Mouse (Mus musculus): ENCODE results near the gene Gm4491.

Gene Gm4491

DNA sequence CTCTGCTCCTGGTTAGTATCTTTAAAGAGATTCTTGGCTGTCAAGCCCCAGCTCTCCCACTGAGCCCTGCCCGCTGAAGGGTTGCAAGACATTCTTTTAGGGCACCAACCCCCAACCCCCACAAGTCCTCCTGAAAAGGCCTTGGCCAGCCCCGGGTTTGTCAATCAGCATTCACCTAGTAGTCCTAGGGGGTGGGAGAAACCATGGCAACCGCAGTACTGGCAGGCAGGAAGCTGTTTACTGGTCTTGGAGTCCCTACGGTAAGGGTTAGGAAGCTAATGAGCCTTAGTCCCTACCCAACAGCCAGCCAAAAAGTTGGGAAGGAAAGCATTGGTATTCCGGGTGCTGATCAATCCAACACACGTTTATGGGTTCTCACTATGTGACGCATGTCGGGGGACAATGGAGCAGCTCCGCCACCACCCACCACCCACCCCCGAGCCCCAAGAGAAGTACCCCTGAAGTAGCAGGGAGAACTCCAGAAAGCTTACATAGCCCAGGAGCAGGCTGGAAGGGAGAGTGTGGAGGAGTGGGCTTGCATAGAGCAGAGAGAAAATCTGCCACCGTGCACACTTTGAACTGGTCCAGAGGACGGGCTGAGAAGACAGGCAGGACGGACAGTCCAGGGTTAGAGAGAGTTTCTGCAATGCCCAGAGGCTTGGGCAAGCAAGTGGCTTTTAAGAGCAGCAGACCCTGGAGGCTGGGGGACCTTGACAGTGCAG lies at the start of gene Gm4491:
Gm4491 (minus strand) TSS at position 61 of the 722 bp plus-strand sequence.
- no peak for DNase-seq (ENCODE audit: low read depth)

DNA sequence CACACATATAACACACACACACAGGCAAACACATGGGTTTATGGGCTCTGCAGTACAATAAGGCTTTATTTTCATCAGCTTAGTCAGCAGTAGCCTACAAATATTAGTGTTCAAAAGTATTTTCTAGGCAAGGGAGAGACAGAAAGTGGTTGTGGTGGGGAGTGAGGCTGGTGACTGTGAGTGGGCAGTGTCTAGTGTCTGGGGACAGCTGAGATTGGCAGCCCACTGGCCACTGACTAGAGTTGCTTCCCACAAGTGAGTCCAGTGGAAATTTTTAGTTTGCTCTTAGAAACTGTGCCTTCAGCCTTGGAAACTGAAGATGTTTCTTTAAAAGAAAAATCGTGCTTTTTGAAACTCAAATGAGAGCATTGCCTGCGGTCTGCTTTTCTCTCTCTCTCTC lies 46.1 kb upstream of the Gm4491 start:
- no peak for DNase-seq (ENCODE audit: low read depth)

DNA sequence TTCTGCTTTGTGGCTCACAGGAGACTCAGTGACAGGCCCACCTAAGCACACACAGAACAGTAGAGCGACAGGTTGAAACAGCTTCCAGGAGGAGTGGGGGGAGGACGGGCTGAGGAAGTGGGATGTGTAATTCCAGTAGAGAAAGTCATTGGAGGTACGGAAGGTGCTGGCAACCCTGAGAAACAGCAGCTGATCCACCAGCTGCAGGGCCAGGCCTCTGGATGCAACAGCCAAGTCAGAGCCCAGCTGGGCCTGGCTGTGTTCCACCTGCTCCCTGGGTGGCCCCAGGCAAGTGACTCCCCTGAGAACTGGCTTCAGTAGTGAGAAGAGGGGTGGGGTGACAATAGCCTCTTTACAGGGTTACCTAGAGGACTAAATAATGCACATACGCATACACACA lies 45.5 kb upstream of the Gm4491 start:
- no peak for DNase-seq (ENCODE audit: low read depth)

DNA sequence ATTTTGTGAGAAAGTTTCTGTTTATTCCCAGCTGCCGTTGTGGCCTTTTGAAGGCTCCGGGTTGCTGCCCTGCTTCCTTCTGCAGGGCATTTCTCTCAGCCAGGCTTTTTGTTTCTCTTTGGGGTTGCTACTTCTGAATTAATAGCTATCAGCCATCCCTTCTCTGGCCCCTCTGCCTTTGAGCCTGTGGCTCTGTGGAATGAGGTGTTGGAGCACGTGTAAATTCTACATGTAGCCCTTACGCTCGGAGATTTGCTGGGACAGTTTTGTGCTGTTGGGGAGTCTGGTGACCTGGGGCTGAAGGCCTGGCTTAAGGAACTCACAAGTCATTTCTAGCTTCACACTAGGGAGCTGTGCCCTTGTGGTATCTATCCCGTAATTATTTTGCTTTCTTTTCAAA lies 39.2 kb upstream of the Gm4491 start:
- DNase-seq (ENCODE audit: low read depth), result no peak

DNA sequence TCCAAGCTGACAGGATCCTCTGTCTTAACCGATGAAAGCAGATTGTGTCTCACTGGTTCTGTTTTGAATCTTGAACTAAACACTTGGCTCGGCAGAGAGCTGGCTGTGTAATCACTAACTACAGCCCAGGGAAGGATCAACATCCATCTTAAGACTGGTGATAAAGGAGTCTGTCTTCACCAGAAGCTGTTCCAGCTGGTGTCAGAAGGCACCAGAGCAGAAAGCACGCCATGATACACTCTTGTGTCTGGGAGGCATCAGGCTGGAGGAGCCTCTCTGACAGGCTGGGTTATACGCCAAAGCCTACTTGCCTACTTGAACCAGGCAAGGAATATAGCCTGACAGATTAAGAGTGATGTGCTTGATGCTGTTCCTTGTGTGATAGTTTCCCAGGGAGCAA lies 30.1 kb upstream of the Gm4491 start:
- no peak for DNase-seq (ENCODE audit: low read depth)

DNA sequence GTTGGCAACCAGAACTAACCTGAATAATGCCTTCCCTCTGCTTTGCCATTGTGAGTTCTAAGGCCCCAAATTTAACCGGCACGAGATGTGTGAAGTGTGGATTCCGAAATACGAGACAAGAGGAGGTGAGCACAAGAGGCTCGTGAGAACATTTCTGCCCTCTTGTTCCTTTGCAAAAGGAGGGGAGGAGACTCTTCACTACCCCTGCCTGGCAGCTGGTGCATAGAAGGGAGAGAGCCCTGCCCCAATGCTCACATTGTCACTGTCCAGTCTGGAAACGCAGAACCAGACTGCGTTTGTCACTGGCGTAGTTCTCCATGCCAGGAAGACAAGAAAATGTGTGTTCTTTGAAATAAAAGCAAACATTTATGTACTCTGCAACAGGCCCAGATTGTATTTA lies 19.6 kb upstream of the Gm4491 start:
- DNase-seq (ENCODE audit: low read depth), result no peak

DNA sequence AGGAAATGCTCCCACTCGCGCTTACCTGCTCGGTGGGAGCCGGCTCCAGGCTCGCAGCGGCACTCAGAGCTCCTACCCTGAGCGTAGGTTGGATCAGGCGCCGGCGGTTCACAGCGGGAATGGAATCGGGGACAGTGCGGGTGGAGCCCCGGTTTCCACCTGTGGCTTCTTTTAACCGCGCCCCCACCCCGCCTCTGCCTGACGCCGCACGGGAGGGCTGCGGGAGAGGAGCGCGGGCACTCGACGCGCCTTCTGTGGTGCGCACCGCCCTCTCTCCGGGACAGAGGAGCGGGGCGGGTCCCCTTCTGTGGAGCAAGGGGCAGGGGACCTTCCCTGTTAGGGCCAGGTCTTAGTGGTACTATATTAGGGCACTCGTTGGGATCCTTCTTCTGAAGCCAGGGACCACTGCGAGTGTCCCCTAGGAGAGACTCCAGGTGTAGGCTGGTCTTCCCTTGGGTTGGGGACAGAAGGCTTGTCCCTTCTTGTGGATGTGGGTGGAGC lies 17.5 kb upstream of the Gm4491 start, which contains the start of gene Gjb6:
Gjb6 (minus strand) TSS at position 451 of the 501 bp plus-strand sequence.
- no peak for DNase-seq (ENCODE audit: low read depth)

DNA sequence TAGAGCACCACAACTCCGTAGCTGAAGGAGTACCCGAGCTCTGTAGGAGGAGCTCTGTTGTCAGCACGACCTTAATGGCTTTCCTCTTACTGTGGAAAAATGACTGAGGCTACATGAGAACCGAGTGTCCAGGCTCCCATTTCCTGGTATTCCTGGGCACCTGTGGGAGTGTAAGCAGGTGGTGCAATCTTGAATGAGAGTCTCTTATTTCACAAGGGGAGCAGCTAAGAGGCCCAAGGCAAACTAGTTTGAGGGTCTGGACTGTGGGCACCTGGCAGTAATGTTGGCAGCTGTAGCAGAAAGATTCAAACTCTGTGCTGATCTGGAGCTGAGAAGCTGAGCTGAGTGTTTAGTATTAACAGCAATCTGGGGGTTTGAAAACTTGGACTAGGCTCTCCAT lies 11.7 kb upstream of the Gm4491 start:
- DNase-seq (ENCODE audit: low read depth), result no peak

DNA sequence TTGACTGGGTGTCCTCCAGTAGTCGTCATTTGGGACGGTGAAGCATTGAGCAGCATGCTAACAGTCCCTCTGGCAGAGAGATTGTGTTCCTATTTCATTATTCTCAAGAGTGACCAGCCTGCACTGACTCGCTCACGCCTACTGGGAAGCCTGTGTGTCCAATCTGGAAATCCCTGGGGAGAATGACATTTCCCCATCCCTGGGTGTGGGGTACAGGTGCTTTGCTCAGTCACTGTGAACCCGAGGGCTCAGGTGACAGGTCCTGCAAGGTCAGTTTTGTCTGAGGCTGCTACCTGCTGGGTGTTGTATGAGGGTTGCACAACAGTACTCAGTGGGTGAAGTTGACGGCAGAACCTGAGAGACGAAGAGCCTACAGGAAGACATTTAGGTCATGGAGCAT lies 6.6 kb upstream of the Gm4491 start:
- no peak for DNase-seq (ENCODE audit: low read depth)

DNA sequence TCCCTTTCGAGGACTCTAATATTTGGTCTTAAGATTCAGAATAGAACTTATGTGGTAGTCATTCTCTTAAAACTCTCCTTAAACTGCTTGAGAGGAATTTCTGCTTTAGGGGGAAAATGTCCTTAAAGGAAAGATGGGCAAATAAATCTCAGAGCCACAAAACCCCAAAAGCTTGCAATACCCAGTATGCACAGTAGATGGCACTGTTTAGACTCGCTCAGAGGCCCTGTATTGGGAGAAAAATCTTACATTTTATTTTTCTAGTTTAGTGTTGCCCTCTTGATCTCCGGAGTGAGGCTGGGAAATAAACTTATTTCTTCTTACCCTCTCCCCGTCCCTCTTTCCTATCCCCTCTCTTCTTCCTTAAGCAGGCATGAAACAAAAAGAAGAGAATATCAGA lies 6.5 kb downstream of the Gm4491 start:
- DNase-seq (ENCODE audit: low read depth), result peak; percentile 50

DNA sequence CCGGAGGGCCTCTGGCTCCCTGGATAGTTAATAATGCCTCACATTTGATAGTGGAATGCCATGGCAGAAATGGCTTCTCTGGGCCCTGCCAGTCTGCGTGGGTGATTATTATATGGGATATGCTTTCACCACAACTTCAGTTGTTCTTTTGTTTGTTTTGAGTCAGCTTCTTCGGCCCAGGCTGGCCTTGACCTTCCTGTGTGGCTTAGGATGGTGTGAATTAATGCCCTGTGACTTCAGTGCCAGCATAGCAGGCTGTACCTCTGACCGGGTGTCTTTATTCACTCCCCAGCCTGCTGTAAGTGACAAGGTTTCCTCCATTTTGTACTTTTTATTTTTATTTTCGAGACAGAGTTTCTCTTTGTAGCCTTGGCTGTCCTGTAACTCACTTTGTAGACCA lies 7.8 kb downstream of the Gm4491 start:
- DNase-seq (ENCODE audit: low read depth), result peak; percentile 40

DNA sequence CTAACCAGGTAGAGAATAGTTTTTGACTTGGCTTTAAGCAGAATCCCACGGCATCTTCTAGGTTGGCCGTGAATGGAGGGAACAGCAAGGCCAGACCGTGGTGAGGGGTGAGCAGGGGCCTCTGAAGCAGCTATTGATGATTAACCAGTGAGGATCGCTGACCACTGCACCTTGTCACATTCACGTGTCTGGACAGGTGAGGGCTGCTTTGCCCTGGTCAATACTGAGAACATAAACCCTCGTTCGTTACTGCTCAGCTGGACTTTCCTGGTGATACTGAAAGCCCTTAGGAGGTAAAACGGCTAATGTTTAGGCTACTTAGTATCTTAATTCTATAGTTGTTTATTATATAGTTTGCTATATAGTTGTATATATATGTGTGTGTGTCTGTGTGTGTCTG lies 8.6 kb downstream of the Gm4491 start:
- DNase-seq (ENCODE audit: low read depth), result no peak

DNA sequence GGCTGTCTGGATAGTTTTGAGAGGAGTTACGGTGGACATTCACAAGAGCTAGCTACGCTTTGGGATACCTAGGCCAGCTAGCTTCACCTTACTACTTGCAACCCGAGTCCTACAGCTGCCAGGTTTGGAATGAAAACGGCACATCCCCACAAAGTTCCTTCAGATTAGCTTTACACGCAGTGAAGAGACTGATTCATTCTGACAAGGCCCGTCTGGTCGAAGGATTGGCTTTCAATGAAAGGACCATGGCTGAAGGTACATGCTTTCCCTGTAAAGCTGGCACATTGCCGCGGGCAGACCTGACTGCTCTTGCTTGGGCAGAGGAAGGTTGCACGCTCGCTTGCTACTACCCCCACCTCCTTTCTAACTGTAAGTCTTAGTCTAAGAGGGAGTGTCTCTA lies 10.0 kb downstream of the Gm4491 start:
- no peak for DNase-seq (ENCODE audit: low read depth)

DNA sequence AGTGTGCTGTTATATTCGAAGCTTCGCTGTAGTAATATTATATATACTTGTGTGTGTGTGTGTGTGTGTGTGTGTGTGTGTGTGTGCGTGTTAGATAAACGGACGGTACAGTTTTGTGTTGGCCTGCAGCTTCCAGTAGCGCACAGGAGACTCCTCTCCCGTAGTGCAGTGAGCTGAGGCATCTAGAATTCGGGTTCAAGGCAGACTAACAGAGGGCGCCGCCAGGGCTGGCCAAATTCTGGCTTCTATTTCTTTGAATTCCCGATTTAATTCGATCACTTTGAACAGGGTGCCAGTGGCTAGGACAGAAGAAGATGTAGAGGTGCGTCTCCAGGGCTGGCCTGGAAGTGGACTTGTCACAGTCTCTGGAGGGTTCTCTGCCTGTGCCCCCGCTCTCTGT lies 10.6 kb downstream of the Gm4491 start:
- DNase-seq (ENCODE audit: low read depth), result no peak

DNA sequence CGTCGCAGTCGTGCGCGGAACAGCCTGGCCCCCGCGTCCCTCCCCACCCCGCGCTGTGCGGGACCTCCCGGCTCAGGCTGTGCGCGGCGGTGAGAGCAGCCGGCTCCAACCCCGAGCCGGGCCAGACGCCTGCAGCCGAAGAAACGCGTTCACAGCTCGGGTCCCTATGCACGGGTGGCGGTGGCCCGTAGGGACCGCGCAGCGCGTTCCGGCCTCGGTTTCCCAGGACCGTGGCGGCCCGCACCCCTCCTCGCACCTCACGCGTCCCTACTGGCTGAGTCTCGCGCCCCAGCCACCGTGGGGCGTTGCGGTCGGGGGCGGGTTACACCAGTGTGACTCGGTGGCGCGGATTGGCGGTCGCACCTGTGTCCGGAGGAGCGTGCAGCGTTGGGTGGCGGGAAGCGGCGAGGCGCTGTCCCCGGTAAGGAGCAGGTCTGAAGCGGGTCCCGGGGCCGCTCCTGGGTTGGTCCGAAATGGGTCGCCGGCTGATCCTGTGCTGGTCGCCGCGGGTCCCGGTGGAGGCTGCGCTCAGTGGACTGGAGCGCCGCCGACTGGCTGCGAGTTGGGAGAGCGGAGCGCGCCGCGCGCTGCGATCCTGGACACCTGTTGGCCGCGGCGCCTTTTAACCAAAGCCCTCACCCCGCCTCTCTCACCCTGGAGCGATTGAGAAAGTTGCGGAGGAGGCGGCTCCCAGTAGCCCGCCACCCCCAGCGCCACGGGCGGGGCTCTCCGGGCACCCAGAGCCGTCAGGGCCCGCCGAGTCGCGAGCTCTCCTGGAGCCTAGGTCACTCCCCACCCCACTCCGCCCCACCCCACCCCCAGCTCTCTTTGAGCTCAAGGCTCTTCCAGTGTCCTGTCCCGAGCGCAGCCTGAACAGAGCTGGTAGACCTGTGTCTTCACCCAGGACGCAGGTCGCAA lies 11.3 kb downstream of the Gm4491 start, which contains the start of gene Gjb2:
Gjb2 (minus strand) TSS at position 597 of the 918 bp plus-strand sequence.
- DNase-seq (ENCODE audit: low read depth), result no peak

DNA sequence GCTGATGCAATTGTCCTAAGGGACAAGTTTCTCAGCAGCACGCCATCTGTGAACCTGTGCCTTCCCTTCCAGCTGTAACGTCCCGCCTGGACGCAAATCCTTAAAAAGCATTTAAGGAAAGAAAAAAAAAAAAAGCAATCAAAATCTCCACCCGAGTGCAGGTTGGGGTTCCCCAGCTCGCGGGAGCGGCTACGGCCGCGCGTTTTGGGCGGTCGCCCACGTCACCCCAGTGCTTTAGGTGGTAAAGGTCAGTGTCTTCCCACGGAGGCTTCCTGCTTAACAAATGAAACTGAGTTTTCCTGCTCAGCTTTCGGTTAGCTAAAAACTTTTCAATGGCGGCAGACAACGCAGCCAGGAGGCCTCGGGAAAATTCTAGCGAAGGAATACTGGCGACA lies 12.0 kb downstream of the Gm4491 start:
- DNase-seq (ENCODE audit: low read depth), result no peak

DNA sequence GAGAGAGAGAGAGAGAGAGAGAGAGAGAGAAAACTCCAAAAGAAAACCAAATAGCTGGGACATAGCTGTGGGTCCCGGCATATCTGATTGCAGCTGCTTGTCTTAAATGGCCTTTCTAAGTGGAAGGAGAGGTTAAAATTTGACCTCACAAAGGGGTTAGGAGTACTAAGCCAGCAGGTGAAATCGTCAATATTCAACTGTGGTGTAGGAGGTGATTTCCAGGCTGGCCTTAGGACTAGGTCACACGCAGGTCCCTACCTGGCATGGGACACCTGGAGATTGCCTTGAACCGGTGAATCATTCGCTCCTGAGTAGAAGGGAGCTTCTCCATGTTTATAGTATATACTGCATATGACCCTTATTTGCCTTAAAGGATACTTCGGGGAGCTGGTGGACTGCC lies 12.6 kb downstream of the Gm4491 start:
- DNase-seq (ENCODE audit: low read depth), result no peak

DNA sequence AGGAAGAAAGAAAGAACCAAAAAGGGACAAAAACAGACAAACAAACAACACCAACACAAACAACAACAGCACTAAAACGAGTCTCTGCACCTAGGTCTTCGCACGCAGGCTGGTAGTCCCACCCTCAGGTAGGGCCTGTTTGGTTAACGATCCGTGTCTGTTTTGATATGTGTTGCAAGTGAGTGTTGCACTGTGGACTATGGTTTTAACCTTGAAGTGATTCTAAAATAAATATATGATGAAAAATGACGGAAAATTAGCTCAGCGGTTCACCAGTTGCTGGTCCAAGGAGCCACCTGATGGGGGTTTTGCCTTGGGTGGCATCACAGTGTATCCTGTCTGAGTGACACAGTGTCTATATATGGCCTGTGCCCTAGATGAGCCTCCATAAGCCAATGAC lies 14.1 kb downstream of the Gm4491 start:
- no peak for DNase-seq (ENCODE audit: low read depth)

DNA sequence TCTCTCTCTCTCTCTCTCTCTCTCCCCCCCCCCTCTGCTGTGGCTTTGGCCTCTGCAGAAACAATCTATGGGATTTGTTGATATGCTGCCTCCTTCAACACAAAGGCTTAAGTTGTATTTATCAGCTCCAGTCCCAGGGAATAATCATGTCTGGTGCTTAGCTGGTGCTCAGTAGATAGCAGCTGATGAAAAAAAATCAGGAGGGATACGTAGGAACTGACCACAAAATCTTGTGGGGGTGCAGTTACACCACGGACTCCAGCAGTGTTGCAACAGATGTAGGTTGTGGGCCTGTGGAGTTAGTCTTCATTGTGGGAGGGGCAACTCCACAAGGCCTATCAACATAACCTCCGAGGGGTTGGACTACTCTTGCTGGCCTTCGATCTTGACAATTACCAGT lies 19.8 kb downstream of the Gm4491 start:
- peak; percentile 29 for DNase-seq (ENCODE audit: low read depth)

DNA sequence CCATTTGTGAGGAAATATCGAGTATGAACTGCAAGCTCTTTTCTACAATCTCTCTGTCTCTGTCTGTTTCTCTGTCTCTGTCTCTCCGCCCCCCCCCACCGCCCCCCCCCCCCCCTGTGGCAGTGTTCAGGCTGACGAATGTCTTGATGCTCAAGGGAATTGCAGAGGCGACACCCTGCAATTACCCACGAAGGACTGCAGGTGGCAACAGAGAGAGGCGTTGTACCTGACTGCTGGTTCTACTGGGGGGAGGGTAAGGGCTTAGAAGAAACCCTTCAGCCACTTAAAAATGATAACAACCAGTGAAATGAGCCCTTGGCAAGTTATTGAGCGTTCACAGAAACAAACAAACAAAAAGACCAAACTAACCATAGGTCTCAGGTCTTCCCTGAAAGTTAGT lies 22.7 kb downstream of the Gm4491 start:
- peak; percentile 66 for DNase-seq (ENCODE audit: low read depth)

DNA sequence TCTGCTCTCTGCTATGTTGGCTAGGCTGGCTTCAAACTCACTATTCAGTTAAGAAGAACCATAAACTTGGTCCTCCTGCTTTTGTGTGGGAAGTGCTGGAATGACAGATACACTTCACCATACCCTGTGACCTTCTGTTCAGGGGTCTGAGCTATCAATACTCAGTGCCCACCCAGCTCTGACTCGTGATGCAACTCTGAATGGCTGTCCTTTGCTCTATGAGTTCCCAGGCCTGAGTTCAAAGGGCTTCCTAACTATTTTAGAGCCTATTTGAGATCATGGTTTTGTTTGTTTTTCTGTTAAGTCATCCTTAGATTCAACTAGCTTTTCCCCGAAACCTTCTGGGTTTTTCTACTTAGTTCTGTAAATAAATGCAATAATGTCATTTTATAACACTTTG lies 25.7 kb downstream of the Gm4491 start:
- no peak for DNase-seq (ENCODE audit: low read depth)

DNA sequence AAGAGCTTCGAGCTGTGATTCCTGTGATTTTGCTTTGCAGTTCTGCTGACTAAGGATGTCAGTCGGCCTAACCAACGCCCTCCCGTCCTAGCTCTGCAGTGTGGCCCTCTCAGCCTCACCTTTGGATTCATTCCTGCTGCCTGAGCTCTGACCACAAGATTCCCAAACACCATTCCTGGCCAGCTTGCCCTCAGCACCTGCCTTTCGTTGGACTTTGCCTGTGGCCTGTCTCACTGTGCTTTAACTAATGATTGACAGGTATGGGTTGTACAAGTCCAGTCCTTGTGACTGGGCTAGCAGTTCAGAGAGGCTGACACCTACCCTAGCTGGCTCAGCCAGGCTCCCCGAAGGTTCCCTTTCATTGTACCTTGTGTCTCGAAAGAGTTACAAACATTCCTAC lies 26.6 kb downstream of the Gm4491 start:
- no peak for DNase-seq (ENCODE audit: low read depth)

DNA sequence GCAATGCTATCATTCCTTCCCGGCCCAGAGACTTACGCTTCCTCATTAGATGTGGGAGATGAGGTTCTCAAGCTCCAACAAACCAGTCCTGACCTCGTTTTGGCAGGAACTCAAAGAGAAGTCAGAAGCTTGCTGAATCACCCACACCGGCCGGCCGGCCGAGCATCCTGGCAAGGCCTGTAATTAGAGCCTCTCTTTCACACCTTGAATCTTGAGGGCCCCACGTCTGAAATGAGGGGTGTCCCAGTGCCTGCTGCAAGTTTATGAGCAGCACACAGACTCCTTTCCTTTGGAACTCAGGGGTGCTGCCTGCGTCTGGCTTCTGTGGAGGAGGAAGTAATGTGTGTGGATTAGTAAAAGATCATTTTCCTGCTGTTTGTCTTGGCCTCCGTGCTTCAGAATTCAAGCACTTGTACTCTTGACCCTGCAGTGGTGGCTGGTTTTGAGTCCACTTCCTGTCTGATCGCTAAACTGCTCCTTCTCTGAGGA lies 31.5 kb downstream of the Gm4491 start:
- DNase-seq (ENCODE audit: low read depth), result peak; percentile 59

Measured in 416B (cell line).